Comparison of ENCODE assay signal across 8 mouse cellular contexts in genomic region chr14:34896253-34896982, GRCm38 (mm10).
DNase-seq lines count a peak whose midpoint lies in the region; ATAC-seq and TF ChIP-seq lines count a peak whose summit lies in the region.

No protein-coding gene starts in this region.

- no peak for ATAC-seq in heart, embryonic 12.5 days (ENCODE audit: insufficient number of reproducible peaks, low FRiP score)
- no peak; the same call in 1 of the 2 replicates for ATAC-seq in embryonic facial prominence, embryonic 12.5 days (ENCODE audit: insufficient number of reproducible peaks, insufficient read depth, low FRiP score, low TSS enrichment)
- ATAC-seq in intestine, embryonic 14.5 days (replicated peaks; ENCODE audit: low FRiP score, low TSS enrichment, low read depth), result 0 out of 2 replicates have a peak, but pooled peaks have one; percentile 54
- 0 out of 2 replicates have a peak, but pooled peaks have one; percentile 26 for ATAC-seq in liver, embryonic 11.5 days (replicated peaks; ENCODE audit: low FRiP score)

- H3K9me3 ChIP-seq in heart, embryonic 12.5 days (replicated peaks), result no peaks in the 10 kb centered on the region
- H3K9me3 ChIP-seq in embryonic facial prominence, embryonic 12.5 days, result no peaks in the 10 kb centered on the region
- H3K9me3 ChIP-seq in intestine, embryonic 14.5 days (ENCODE audit: control insufficient read depth, low read length), result no peaks in the 10 kb centered on the region
- H3K9me3 ChIP-seq in liver, embryonic 11.5 days (ENCODE audit: control insufficient read depth, low read length), result no peaks in the 10 kb centered on the region

- peak overlapping the region; percentile 59; the same call in 1 of the 2 replicates for H3K9ac ChIP-seq in heart, embryonic 12.5 days
- H3K9ac ChIP-seq in heart, adult 2 months (ENCODE audit: low read depth, low read length), result no peak overlapping the region
- H3K9ac ChIP-seq in embryonic facial prominence, embryonic 12.5 days, result peak overlapping the region; percentile 40; the same call in 1 of the 2 replicates
- H3K9ac ChIP-seq in intestine, embryonic 14.5 days (ENCODE audit: low read length), result no peak overlapping the region
- H3K9ac ChIP-seq in liver, embryonic 11.5 days (ENCODE audit: low read depth, low read length), result no peak overlapping the region

- no peak for TF ChIP-seq EP300 in heart, adult 2 months (IDR thresholded peaks at IDR 0.05; ENCODE audit: insufficient read depth, low read depth, low read length)

- H3K36me3 ChIP-seq in heart, embryonic 12.5 days, result no peaks in the 10 kb centered on the region
- no peaks in the 10 kb centered on the region for H3K36me3 ChIP-seq in heart, adult 2 months (ENCODE audit: control insufficient read depth, insufficient read depth, low read length)
- H3K36me3 ChIP-seq in embryonic facial prominence, embryonic 12.5 days, result no peaks in the 10 kb centered on the region
- H3K36me3 ChIP-seq in intestine, embryonic 14.5 days (ENCODE audit: control insufficient read depth, insufficient read depth, low read length), result no peaks in the 10 kb centered on the region
- no peaks in the 10 kb centered on the region for H3K36me3 ChIP-seq in liver, embryonic 11.5 days (ENCODE audit: control insufficient read depth, insufficient read depth, low read length)

- peaks cover 55% of the 10 kb centered on the region for H3K27me3 ChIP-seq in heart, embryonic 12.5 days (replicated peaks)
- H3K27me3 ChIP-seq in heart, adult 2 months (ENCODE audit: control insufficient read depth, insufficient read depth, low read length), result no peaks in the 10 kb centered on the region
- peaks cover 22% of the 10 kb centered on the region for H3K27me3 ChIP-seq in embryonic facial prominence, embryonic 12.5 days
- peaks cover 5% of the 10 kb centered on the region for H3K27me3 ChIP-seq in intestine, embryonic 14.5 days (replicated peaks; ENCODE audit: control insufficient read depth, insufficient read depth, low read length)
- peaks cover 3% of the 10 kb centered on the region for H3K27me3 ChIP-seq in liver, embryonic 11.5 days (replicated peaks; ENCODE audit: control insufficient read depth, insufficient read depth, low read length)

- no peak for TF ChIP-seq CTCF in heart, adult 2 months (IDR thresholded peaks at IDR 0.05)

- H3K4me2 ChIP-seq in heart, embryonic 12.5 days, result peak overlapping the region; percentile 84
- H3K4me2 ChIP-seq in embryonic facial prominence, embryonic 12.5 days (replicated peaks), result peak overlapping the region; percentile 69
- peak overlapping the region; percentile 47 for H3K4me2 ChIP-seq in intestine, embryonic 14.5 days (ENCODE audit: low read length)
- H3K4me2 ChIP-seq in liver, embryonic 11.5 days, result peak overlapping the region; percentile 52

- intact Hi-C loops in heart, adult 2 months (cut with DNase I), result no loop called here

- 5% methylated on average over 33 of the region's 33 CpGs for WGBS in heart, embryonic 12.5 days
- 8% methylated on average over 33 of the region's 33 CpGs for WGBS in heart, adult 2 months
- 6% methylated on average over 33 of the region's 33 CpGs for WGBS in embryonic facial prominence, embryonic 12.5 days
- WGBS in intestine, embryonic 14.5 days, result 6% methylated on average over 33 of the region's 33 CpGs
- 8% methylated on average over 33 of the region's 33 CpGs for WGBS in liver, embryonic 11.5 days

- TF ChIP-seq POLR2A in heart, adult 2 months (IDR thresholded peaks at IDR 0.05; ENCODE audit: insufficient read depth, low read depth, low read length), result no peak

- peak overlapping the region; percentile 43 for H3K4me3 ChIP-seq in heart, embryonic 12.5 days
- H3K4me3 ChIP-seq in heart, adult 2 months, result no peak overlapping the region
- peak overlapping the region; percentile 34 for H3K4me3 ChIP-seq in embryonic facial prominence, embryonic 12.5 days
- peak overlapping the region; percentile 10; the same call in 1 of the 2 replicates for H3K4me3 ChIP-seq in intestine, embryonic 14.5 days (ENCODE audit: low read depth, low read length)
- no peak overlapping the region for H3K4me3 ChIP-seq in liver, embryonic 11.5 days (ENCODE audit: low read depth, low read length)

- no peak for DNase-seq in heart, adult 2 months
- peak; percentile 63 for DNase-seq in intestine, embryonic 14.5 days (ENCODE audit: low spot score)
- DNase-seq in liver, embryonic 11.5 days (ENCODE audit: low spot score), result peak; percentile 46
- DNase-seq in right cerebral cortex, postnatal 36 days (ENCODE audit: low spot score in 2 of 2), result peak; percentile 52 to 66
- no peak for DNase-seq in ovary, postnatal 36 days (ENCODE audit: low spot score)
- no peak for DNase-seq in natural killer cell, adult 2 months (ENCODE audit: low spot score in 2 of 2)

- H3K4me1 ChIP-seq in heart, embryonic 12.5 days (replicated peaks), result peaks cover 12% of the 10 kb centered on the region
- no peaks in the 10 kb centered on the region for H3K4me1 ChIP-seq in heart, adult 2 months (ENCODE audit: control insufficient read depth, insufficient read depth, low read length)
- H3K4me1 ChIP-seq in embryonic facial prominence, embryonic 12.5 days, result peaks cover 4% of the 10 kb centered on the region; the same call in 1 of the 2 replicates
- no peaks in the 10 kb centered on the region for H3K4me1 ChIP-seq in intestine, embryonic 14.5 days (replicated peaks; ENCODE audit: control insufficient read depth, insufficient read depth, low read length)
- no peaks in the 10 kb centered on the region for H3K4me1 ChIP-seq in liver, embryonic 11.5 days (replicated peaks; ENCODE audit: control insufficient read depth, insufficient read depth, low read length)

- H3K79me2 ChIP-seq in heart, adult 2 months (replicated peaks; ENCODE audit: control insufficient read depth, insufficient read depth, low read length), result no peaks in the 10 kb centered on the region

- no peak overlapping the region for H3K27ac ChIP-seq in heart, embryonic 12.5 days (ENCODE audit: poor library complexity, severe bottlenecking)
- no peak overlapping the region for H3K27ac ChIP-seq in heart, adult 2 months
- no peak overlapping the region for H3K27ac ChIP-seq in embryonic facial prominence, embryonic 12.5 days
- no peak overlapping the region for H3K27ac ChIP-seq in intestine, embryonic 14.5 days (ENCODE audit: low read depth)
- no peak overlapping the region for H3K27ac ChIP-seq in liver, embryonic 11.5 days (ENCODE audit: low read depth, low read length)

Comparison
In these comparisons a context has a peak if more than half of its experiments do, and no peak if none do; other contexts are left out.
1. H3K4me3 ChIP-seq: peak in heart, embryonic 12.5 days (single experiment), embryonic facial prominence, embryonic 12.5 days (single experiment) and intestine, embryonic 14.5 days (single experiment); none in heart, adult 2 months (single experiment) and liver, embryonic 11.5 days (single experiment).
2. H3K9ac ChIP-seq: peak in heart, embryonic 12.5 days (single experiment) and embryonic facial prominence, embryonic 12.5 days (single experiment); none in heart, adult 2 months (single experiment), intestine, embryonic 14.5 days (single experiment) and liver, embryonic 11.5 days (single experiment).
3. ATAC-seq: peak in intestine, embryonic 14.5 days (single experiment) and liver, embryonic 11.5 days (single experiment); none in heart, embryonic 12.5 days (single experiment) and embryonic facial prominence, embryonic 12.5 days (single experiment).
4. DNase-seq: peak in intestine, embryonic 14.5 days (single experiment), liver, embryonic 11.5 days (single experiment) and right cerebral cortex, postnatal 36 days (2 of 2); none in heart, adult 2 months (0 of 2), ovary, postnatal 36 days (single experiment) and natural killer cell, adult 2 months (0 of 2).
5. Peak in every context shown above with its lines, with median percentiles within 50 percentile points of each other: H3K4me2 ChIP-seq.